ENCODE assay signal across 13 mouse cellular contexts in genomic region chr2:157746558-157746957, GRCm38 (mm10). TPM values are rescaled to one million over a fixed set of nuclear protein-coding genes. Genes with fewer than 3 reads are reported as not detected.
DNase-seq lines count a peak whose midpoint lies in the region; ATAC-seq and TF ChIP-seq lines count a peak whose summit lies in the region.
"Had no signal": no experiment of that assay in that cellular context is flagged by ENCODE, and none has a peak within 500 bp of the region (broad histone marks: within the 10 kb centered on the region; RNA-seq: fewer than 3 reads in every experiment).

No protein-coding gene starts in this region.

- no peak overlapping the region for H3K4me3 ChIP-seq in hindbrain, embryonic 15.5 days
- no peak overlapping the region for H3K4me3 ChIP-seq in hindbrain, embryonic 16.5 days (ENCODE audit: low read length)
- H3K4me3 ChIP-seq in cortical plate, adult 2 months (ENCODE audit: insufficient read depth, low read length), result no peak overlapping the region
- no peak overlapping the region for H3K4me3 ChIP-seq in liver, embryonic 11.5 days (ENCODE audit: low read depth, low read length)
- H3K4me3 ChIP-seq: myocyte had no signal

- WGBS in hindbrain, embryonic 15.5 days, result 63% methylated on average over 9 of the region's 9 CpGs
- WGBS in hindbrain, embryonic 16.5 days, result 73% methylated on average over 9 of the region's 9 CpGs
- 61% methylated on average over 9 of the region's 9 CpGs for WGBS in liver, embryonic 11.5 days

- DNase-seq in thymus, adult 18-20 months, result peak; percentile 46 to 70
- no peak for DNase-seq in liver, embryonic 11.5 days (ENCODE audit: low spot score)
- no peak for DNase-seq in kidney, postnatal 36 days
- DNase-seq: gastrocnemius, postnatal 25 days; heart, postnatal 10 days; kidney, adult 9 months; lung, postnatal 14 days had no signal

- TF ChIP-seq POLR2A in cortical plate, adult 2 months (IDR thresholded peaks at IDR 0.05; ENCODE audit: extremely low read depth, insufficient read depth, low read length), result no peak

- no peak overlapping the region for H3K9ac ChIP-seq in hindbrain, embryonic 15.5 days
- no peak overlapping the region for H3K9ac ChIP-seq in hindbrain, embryonic 16.5 days (ENCODE audit: low read depth, low read length)
- H3K9ac ChIP-seq in liver, embryonic 11.5 days (ENCODE audit: low read depth, low read length), result no peak overlapping the region

- H3K36me3 ChIP-seq in hindbrain, embryonic 15.5 days, result no peaks in the 10 kb centered on the region
- no peaks in the 10 kb centered on the region for H3K36me3 ChIP-seq in hindbrain, embryonic 16.5 days (ENCODE audit: control insufficient read depth, insufficient read depth, low read length)
- no peaks in the 10 kb centered on the region for H3K36me3 ChIP-seq in liver, embryonic 11.5 days (ENCODE audit: control insufficient read depth, insufficient read depth, low read length)

- H3K27ac ChIP-seq in hindbrain, embryonic 15.5 days (replicated peaks), result 0 out of 2 replicates have a peak overlapping the region, but pooled peaks have one; percentile 18
- H3K27ac ChIP-seq in hindbrain, embryonic 16.5 days (ENCODE audit: low read depth, low read length), result no peak overlapping the region
- H3K27ac ChIP-seq in cortical plate, adult 2 months (ENCODE audit: insufficient read depth, low read length), result peak overlapping the region; percentile 86
- H3K27ac ChIP-seq in liver, embryonic 11.5 days (ENCODE audit: low read depth, low read length), result no peak overlapping the region

- no peaks in the 10 kb centered on the region for H3K9me3 ChIP-seq in hindbrain, embryonic 15.5 days
- H3K9me3 ChIP-seq in hindbrain, embryonic 16.5 days (ENCODE audit: control insufficient read depth, low read length), result no peaks in the 10 kb centered on the region
- no peaks in the 10 kb centered on the region for H3K9me3 ChIP-seq in liver, embryonic 11.5 days (ENCODE audit: control insufficient read depth, low read length)

- no peak for ATAC-seq in hindbrain, embryonic 15.5 days (ENCODE audit: low FRiP score, low read depth)
- ATAC-seq in hindbrain, embryonic 16.5 days, result no peak
- ATAC-seq in CD4-positive, CD25-positive, alpha-beta regulatory T cell, adult 4 months, result peak; percentile 88
- no peak for ATAC-seq in liver, embryonic 11.5 days (replicated peaks; ENCODE audit: low FRiP score)
- ATAC-seq: forebrain, embryonic 14.5 days had no signal

- no peak for TF ChIP-seq CTCF in cortical plate, adult 2 months (IDR thresholded peaks at IDR 0.05; ENCODE audit: extremely low read depth, insufficient read depth, low read length)

- no peak overlapping the region for H3K4me2 ChIP-seq in hindbrain, embryonic 15.5 days
- no peak overlapping the region for H3K4me2 ChIP-seq in hindbrain, embryonic 16.5 days (ENCODE audit: low read length)
- H3K4me2 ChIP-seq in liver, embryonic 11.5 days, result no peak overlapping the region

- no peaks in the 10 kb centered on the region for H3K27me3 ChIP-seq in hindbrain, embryonic 15.5 days
- H3K27me3 ChIP-seq in hindbrain, embryonic 16.5 days (replicated peaks; ENCODE audit: control insufficient read depth, insufficient read depth, low read length), result no peaks in the 10 kb centered on the region
- H3K27me3 ChIP-seq in liver, embryonic 11.5 days (replicated peaks; ENCODE audit: control insufficient read depth, insufficient read depth, low read length), result no peaks in the 10 kb centered on the region

- peaks cover 36% of the 10 kb centered on the region for H3K4me1 ChIP-seq in hindbrain, embryonic 15.5 days (replicated peaks)
- H3K4me1 ChIP-seq in hindbrain, embryonic 16.5 days (ENCODE audit: control insufficient read depth, insufficient read depth, low read depth, low read length), result peaks cover 13% of the 10 kb centered on the region
- peaks cover 8% of the 10 kb centered on the region for H3K4me1 ChIP-seq in cortical plate, adult 2 months (ENCODE audit: control insufficient read depth, insufficient read depth, low read length)
- H3K4me1 ChIP-seq in liver, embryonic 11.5 days (replicated peaks; ENCODE audit: control insufficient read depth, insufficient read depth, low read length), result peaks cover 8% of the 10 kb centered on the region

RNA-seq across cellular contexts. Expression of gene Ctnnbl1, which starts 9.4 kb away (rescaled TPM):
- polyA plus RNA-seq in hindbrain, embryonic 15.5 days (2015; fragmentation: Nextera tagmentation; extraction: Ambion mirVana), result 55.6 and 58.9 TPM in 2 replicates
- polyA plus RNA-seq in hindbrain, embryonic 16.5 days (2015; fragmentation: Nextera tagmentation; extraction: Ambion mirVana), result 53.0 and 58.8 TPM in 2 replicates
- 10 to 100 TPM; 71.0 to 71.9 TPM for polyA plus RNA-seq in CD4-positive, CD25-positive, alpha-beta regulatory T cell, adult 4 months (2017; shearing (Covaris generic))
- polyA plus RNA-seq in cortical plate, adult 2 months (2012; rRNA removed), result 25.8 and 26.3 TPM in 2 replicates
- polyA plus RNA-seq in liver, embryonic 11.5 days (2014; fragmentation: Nextera tagmentation; extraction: Ambion mirVana), result 56.3 and 65.0 TPM in 2 replicates

Comparison
In these comparisons a context has a peak if more than half of its experiments do, and no peak if none do; other contexts are left out.
1. H3K27ac ChIP-seq: peak in hindbrain, embryonic 15.5 days (single experiment) and cortical plate, adult 2 months (single experiment); none in hindbrain, embryonic 16.5 days (single experiment) and liver, embryonic 11.5 days (single experiment).
2. DNase-seq: peak in thymus, adult 18-20 months (2 of 2); none in liver, embryonic 11.5 days (single experiment) and kidney, postnatal 36 days (0 of 2).